Mouse (Mus musculus): ENCODE measurements at regions not wholly inside any gene's neighbourhood (a gene's known extent, or its start where the extent isn't known, plus 50 kb on each side); places are given as distances from the start of the nearest gene placed in this dataset.

DNA sequence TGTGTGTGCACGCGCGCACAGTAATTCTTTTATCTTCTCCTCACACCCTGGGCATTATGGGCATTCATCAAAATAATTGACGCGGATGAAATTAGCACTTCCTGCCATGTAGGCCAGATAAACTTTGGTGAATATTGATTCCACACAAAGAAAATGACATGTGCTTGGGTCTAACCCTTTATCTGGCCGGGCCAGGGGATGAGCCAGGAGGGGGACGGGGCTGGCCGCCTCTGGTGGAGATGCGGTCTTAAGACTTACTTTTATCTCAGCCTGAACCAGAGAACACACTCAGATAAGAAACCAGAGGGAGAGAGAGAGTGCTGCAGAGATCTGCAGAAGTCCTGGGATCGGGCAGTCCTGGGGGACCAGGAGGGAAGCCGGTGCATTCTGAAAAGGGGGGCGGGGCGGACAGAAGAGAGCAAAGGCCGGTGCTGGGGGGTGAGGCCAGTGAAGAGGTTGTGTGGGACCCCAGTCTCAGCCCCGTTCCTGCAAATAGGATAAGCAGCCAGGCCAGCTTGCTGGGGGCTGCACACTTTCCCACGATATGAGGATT lies 136.9 kb upstream of the Lhx5 start:
- TF ChIP-seq CTCF (IDR thresholded peaks at IDR 0.05; ENCODE audit: low read depth) (no peak), EP300 (IDR thresholded peaks at IDR 0.05; ENCODE audit: low read depth) (no peak)
